Mouse (Mus musculus): ENCODE results near the gene Cd248.

- TF ChIP-seq POLR2A (IDR thresholded peaks at IDR 0.05; ENCODE audit: insufficient read depth, low read length) (no peak), CTCF (IDR thresholded peaks at IDR 0.05; ENCODE audit: low read depth, low read length) (no peak), EP300 (IDR thresholded peaks at IDR 0.05; ENCODE audit: insufficient read depth, low read depth, low read length) (peak; percentile 68; the same call in 1 of the 2 replicates)
Measured at GRCm38 (mm10) chr19:5057876-5058775, 9.8 kb upstream of the Cd248 start.

Measured in ES-Bruce4 (cell line).